Mouse (Mus musculus) CH12.LX (cell line): ENCODE data around the gene Isg15.

Experiments
- CHD2 ChIP-seq: IDR thresholded peaks from 2 replicates; pipeline ENCODE4 v1.6.1; 2011; ENCODE audit warnings: low read length, improper control_type of control experiment
- CTCF ChIP-seq, 2 experiments: IDR thresholded peaks in 1 of 2; conservative IDR thresholded peaks in 1 of 2; 2 replicates each; pipeline ENCODE4 v1.5.1; 2011 to 2012; ENCODE audit warnings: low read depth in 2 of 2, low read length in 2 of 2, improper control_type of control experiment in 1 of 2, inconsistent platforms in 1 of 2, mild to moderate bottlenecking in 1 of 2, moderate library complexity in 1 of 2
- ELF1 ChIP-seq: IDR thresholded peaks from 2 replicates; pipeline ENCODE4 v1.6.1; 2014; ENCODE audit warnings: low read depth, mild to moderate bottlenecking, inconsistent platforms, low read length, improper control_type of control experiment
- EP300 ChIP-seq: IDR thresholded peaks from 2 replicates; pipeline ENCODE4 v1.6.1; 2011; ENCODE audit warnings: low read length, improper control_type of control experiment
- GABPA ChIP-seq: IDR thresholded peaks from 2 replicates; pipeline ENCODE4 v1.6.1; 2012; ENCODE audit warnings: low read depth, low read length, improper control_type of control experiment, inconsistent platforms; ENCODE audit not compliant: insufficient replicate concordance
- MAX ChIP-seq: IDR thresholded peaks from 2 replicates; pipeline ENCODE4 v1.6.1; 2011; ENCODE audit warnings: low read length, improper control_type of control experiment
- POLR2A ChIP-seq: IDR thresholded peaks from 2 replicates; pipeline ENCODE4 v1.6.1; 2011; ENCODE audit warnings: low read depth, mild to moderate bottlenecking, improper control_type of control experiment, low read length
- USF1 ChIP-seq: IDR thresholded peaks from 2 replicates; pipeline ENCODE4 v1.6.1; 2014; ENCODE audit warnings: low read depth, mild to moderate bottlenecking, inconsistent platforms, low read length, improper control_type of control experiment
- USF2 ChIP-seq: conservative IDR thresholded peaks from 2 replicates; pipeline ENCODE4 v1.6.1; 2011; ENCODE audit warnings: low read depth, low read length, improper control_type of control experiment
- ZMIZ1 ChIP-seq: IDR thresholded peaks from 2 replicates; pipeline ENCODE4 v1.6.1; 2012; ENCODE audit warnings: low read depth, mild to moderate bottlenecking, inconsistent platforms, low read length, improper control_type of control experiment

DNA sequence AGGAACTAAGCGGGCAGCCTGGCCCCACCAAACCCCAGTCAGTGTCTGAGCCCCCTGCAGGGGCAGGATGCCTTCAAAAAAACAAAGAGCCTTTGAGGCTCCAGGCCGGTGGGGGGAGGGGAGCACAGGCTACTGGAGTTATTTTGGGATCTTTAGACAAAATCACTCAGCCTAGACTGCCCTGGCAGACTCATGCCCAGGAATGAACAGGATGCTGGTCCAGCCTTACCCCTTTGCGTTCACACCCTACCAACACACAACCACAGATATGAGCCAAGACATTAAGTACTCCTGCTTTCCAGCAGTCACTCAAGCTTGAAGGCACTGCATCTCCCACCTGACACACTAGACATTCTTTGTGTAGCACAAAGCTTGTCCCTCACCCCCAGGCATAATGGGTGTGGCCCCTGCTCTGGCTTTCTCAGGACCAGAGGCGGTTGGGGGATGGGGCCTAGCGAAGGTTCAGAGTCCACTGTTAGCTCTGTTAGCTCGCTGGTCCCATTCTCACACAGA lies 11.8 kb downstream of the Isg15 start:
- TF ChIP-seq CTCF (conservative IDR thresholded peaks at IDR 0.05 in 1 of 2, IDR thresholded peaks at IDR 0.05 in 1 of 2; ENCODE audit: low read depth in 2 of 2, low read length in 2 of 2) (no peak), GABPA (no peak), EP300 (no peak), ELF1 (no peak), CHD2 (no peak), USF2 (no peak), USF1 (no peak), MAX (no peak), ZMIZ1 (no peak), POLR2A (no peak)
